Comparison of ENCODE assay signal across 30 mouse cellular contexts in the genomic region with DNA sequence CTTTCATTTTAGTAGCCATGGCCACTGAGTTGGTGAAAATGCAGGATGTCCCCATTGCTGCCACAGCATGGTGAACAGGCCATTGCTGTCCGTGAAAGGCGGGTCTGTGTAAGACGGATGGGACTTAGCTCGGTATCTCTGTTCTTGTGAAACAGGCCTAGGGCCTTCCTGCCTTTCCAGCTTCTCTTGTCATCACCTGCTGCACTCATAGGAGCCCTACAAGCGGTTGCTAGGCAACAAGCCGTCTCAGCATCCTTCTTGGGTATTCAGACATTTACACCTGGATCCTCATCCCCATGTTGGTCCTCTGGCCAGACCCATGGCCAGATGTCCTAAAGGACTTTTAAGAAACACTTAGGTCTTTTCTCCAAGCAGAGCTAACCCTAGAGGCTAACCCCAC. TPM values are rescaled to one million over a fixed set of nuclear protein-coding genes. Genes with fewer than 3 reads are reported as not detected.
DNase-seq lines count a peak whose midpoint lies in the region; ATAC-seq lines count a peak whose summit lies in the region.
"Had no signal": no experiment of that assay in that cellular context is flagged by ENCODE, and none has a peak within 500 bp of the region (broad histone marks: within the 10 kb centered on the region; RNA-seq: fewer than 3 reads in every experiment).

No protein-coding gene starts in this region.

- H3K4me1 ChIP-seq in forebrain, embryonic 14.5 days (ENCODE audit: control insufficient read depth, insufficient read depth, low read length): no peaks in the 10 kb centered on the region
- H3K4me1 ChIP-seq in forebrain, embryonic 11.5 days (replicated peaks; ENCODE audit: control insufficient read depth, insufficient read depth, low read length): no peaks in the 10 kb centered on the region
- H3K4me1 ChIP-seq: embryonic facial prominence, embryonic 13.5 days had no signal

- ATAC-seq in forebrain, embryonic 14.5 days: no peak
- ATAC-seq in forebrain, embryonic 11.5 days (replicated peaks; ENCODE audit: low FRiP score): no peak
- no peak for ATAC-seq in erythroblast, adult 5-6 weeks (replicated peaks; ENCODE audit: low FRiP score, poor library complexity, severe bottlenecking)
- ATAC-seq: forebrain, embryonic 16.5 days; intestine, embryonic 16.5 days had no signal

- H3K9me3 ChIP-seq in forebrain, embryonic 14.5 days (replicated peaks; ENCODE audit: control insufficient read depth, low read length): no peaks in the 10 kb centered on the region
- H3K9me3 ChIP-seq in forebrain, embryonic 11.5 days (ENCODE audit: control insufficient read depth, low read length): no peaks in the 10 kb centered on the region
- H3K9me3 ChIP-seq: embryonic facial prominence, embryonic 13.5 days had no signal

- intact Hi-C loops in left cerebral cortex, postnatal 25 days (cut with DNase I): no loop called here
- intact Hi-C loops in left cerebral cortex, postnatal 14 days (cut with DNase I): no loop called here

- H3K9ac ChIP-seq in forebrain, embryonic 14.5 days (ENCODE audit: low read length): no peak overlapping the region
- H3K9ac ChIP-seq in forebrain, embryonic 11.5 days (ENCODE audit: low read length): no peak overlapping the region
- H3K9ac ChIP-seq: embryonic facial prominence, embryonic 13.5 days; liver, embryonic 14.5 days; lung, embryonic 14.5 days had no signal

- no peaks in the 10 kb centered on the region for H3K27me3 ChIP-seq in forebrain, embryonic 14.5 days (replicated peaks; ENCODE audit: control insufficient read depth, insufficient read depth, low read length)
- no peaks in the 10 kb centered on the region for H3K27me3 ChIP-seq in forebrain, embryonic 11.5 days (ENCODE audit: control insufficient read depth, insufficient read depth, low read length)
- H3K27me3 ChIP-seq: embryonic facial prominence, embryonic 13.5 days had no signal

- WGBS in forebrain, embryonic 14.5 days: 93% methylated on average over 6 of the region's 6 CpGs
- WGBS in forebrain, embryonic 11.5 days: 89% methylated on average over 6 of the region's 6 CpGs

- no peak overlapping the region for H3K4me3 ChIP-seq in forebrain, embryonic 14.5 days (ENCODE audit: low read depth, low read length)
- no peak overlapping the region for H3K4me3 ChIP-seq in forebrain, embryonic 11.5 days (ENCODE audit: low read depth, low read length)
- H3K4me3 ChIP-seq: embryonic facial prominence, embryonic 13.5 days had no signal

- no peak overlapping the region for H3K4me2 ChIP-seq in forebrain, embryonic 14.5 days (ENCODE audit: low read length)
- no peak overlapping the region for H3K4me2 ChIP-seq in forebrain, embryonic 11.5 days (ENCODE audit: low read depth, low read length, severe bottlenecking)
- H3K4me2 ChIP-seq: embryonic facial prominence, embryonic 13.5 days; heart, embryonic 11.5 days; lung, embryonic 14.5 days had no signal

- DNase-seq in forebrain, embryonic 14.5 days (ENCODE audit: low spot score): peak; percentile 46
- DNase-seq in forebrain, embryonic 11.5 days (ENCODE audit: low spot score): no peak
- peak; percentile 6 to 21 for DNase-seq in left cerebral cortex, postnatal 25 days (ENCODE audit: low spot score in 2 of 2)
- DNase-seq in left cerebral cortex, postnatal 14 days (ENCODE audit: low spot score in 2 of 2): no peak
- DNase-seq in right cerebral cortex, postnatal 14 days: peak; percentile 13
- DNase-seq in right cerebral cortex, adult 2 months (ENCODE audit: low spot score in 2 of 2): no peak
- DNase-seq: adrenal gland, postnatal 10 days; cerebellum, adult 8-10 months; cerebellum, postnatal 36 days; embryo, embryonic 11 days; gastrocnemius, postnatal 14 days; heart, adult 11 months; kidney, postnatal 4 days; lung, embryonic 14.5 days; right cerebral cortex, postnatal 25 days; thymus, postnatal 25 days had no signal

- no peak overlapping the region for H3K27ac ChIP-seq in forebrain, embryonic 14.5 days (ENCODE audit: low read depth, low read length)
- H3K27ac ChIP-seq in forebrain, embryonic 11.5 days (ENCODE audit: low read depth, low read length): no peak overlapping the region
- H3K27ac ChIP-seq: embryonic facial prominence, embryonic 13.5 days; liver, embryonic 14.5 days had no signal

- H3K36me3 ChIP-seq in forebrain, embryonic 14.5 days (ENCODE audit: control insufficient read depth, insufficient read depth, low read length): no peaks in the 10 kb centered on the region
- H3K36me3 ChIP-seq in forebrain, embryonic 11.5 days (ENCODE audit: control insufficient read depth, insufficient read depth, low read length): no peaks in the 10 kb centered on the region
- H3K36me3 ChIP-seq: embryonic facial prominence, embryonic 13.5 days had no signal

RNA-seq across cellular contexts. Expression of a gene that starts 26.1 kb away (rescaled TPM):
- polyA plus RNA-seq in forebrain, embryonic 14.5 days (2014; fragmentation: Nextera tagmentation; extraction: Ambion mirVana): 1.5 and 2.3 TPM in 2 replicates
- not detected in 2 replicates for polyA plus RNA-seq in forebrain, embryonic 11.5 days (2014; fragmentation: Nextera tagmentation; extraction: Ambion mirVana)
- total RNA-seq in left cerebral cortex, postnatal 25 days (2021): 10 to 100 TPM in 1 of 2 experiments, 1 to 10 TPM in 1; 4.3 to 14.2 TPM
- total RNA-seq in left cerebral cortex, postnatal 14 days (2021): 10 to 100 TPM; 10.1 to 11.2 TPM
- total RNA-seq in erythroblast, adult 5-6 weeks (2015; ENCODE audit: low replicate concordance): not detected in 2 replicates
- not detected in 2 replicates for total RNA-seq in erythroblast, adult 5-6 weeks (2017; ENCODE audit: low replicate concordance)
- total RNA-seq: adrenal gland, postnatal 10 days; gastrocnemius, postnatal 14 days; hematopoietic stem cell, adult 5-6 weeks; megakaryocyte, adult 5-6 weeks; monocyte, adult 5-6 weeks had no signal
- polyA plus RNA-seq: embryonic facial prominence, embryonic 13.5 days; heart, embryonic 11.5 days; heart, postnatal 0 days; intestine, embryonic 16.5 days; kidney, embryonic 16.5 days; limb, embryonic 14.5 days; liver, embryonic 14.5 days; lung, embryonic 14.5 days; neural tube, embryonic 11.5 days; spleen, adult 2 months had no signal

Comparison
In these comparisons a context has a peak if more than half of its experiments do, and no peak if none do; other contexts are left out.
1. DNase-seq: peak in forebrain, embryonic 14.5 days (single experiment), left cerebral cortex, postnatal 25 days (2 of 2) and right cerebral cortex, postnatal 14 days (single experiment); none in forebrain, embryonic 11.5 days (single experiment), left cerebral cortex, postnatal 14 days (0 of 2) and right cerebral cortex, adult 2 months (0 of 2).
2. RNA of a gene that starts 26.1 kb away (total RNA-seq): 4.3 to 14.2 TPM in left cerebral cortex, postnatal 25 days and 10.1 to 11.2 TPM in left cerebral cortex, postnatal 14 days; not detected in erythroblast, adult 5-6 weeks; every median in the first group is over 4 times any median in the second.